Mouse (Mus musculus): ENCODE measurements around the gene Cramp1l.
A peak's percentile ranks its signal among the peaks of the same experiment; 100 is the strongest.

Cramp1l gene

DNA sequence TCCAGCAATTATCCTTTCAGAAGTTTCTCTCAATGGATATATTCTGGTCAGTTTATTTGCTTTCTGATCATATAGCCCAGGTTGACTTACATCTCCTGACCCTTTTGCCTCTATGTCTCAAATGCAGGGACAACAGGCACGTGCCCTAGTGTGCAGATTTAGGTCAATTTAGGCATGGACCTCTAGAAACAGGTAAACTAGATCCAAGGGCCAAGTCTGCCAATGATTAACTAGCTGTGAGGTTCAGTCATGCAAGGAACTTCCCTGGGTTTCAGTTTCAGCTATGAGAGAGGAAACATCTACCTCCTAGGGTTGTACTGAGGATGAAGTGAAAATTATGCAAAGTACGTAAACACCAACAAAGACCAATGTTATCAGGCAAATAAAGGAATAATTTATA, 62.3 kb downstream of the Cramp1l start:
- no peak for DNase-seq

GRCm38 (mm10) chr17:24950671-24951070, 64.9 kb downstream of the Cramp1l start:
- no peak for DNase-seq

DNA sequence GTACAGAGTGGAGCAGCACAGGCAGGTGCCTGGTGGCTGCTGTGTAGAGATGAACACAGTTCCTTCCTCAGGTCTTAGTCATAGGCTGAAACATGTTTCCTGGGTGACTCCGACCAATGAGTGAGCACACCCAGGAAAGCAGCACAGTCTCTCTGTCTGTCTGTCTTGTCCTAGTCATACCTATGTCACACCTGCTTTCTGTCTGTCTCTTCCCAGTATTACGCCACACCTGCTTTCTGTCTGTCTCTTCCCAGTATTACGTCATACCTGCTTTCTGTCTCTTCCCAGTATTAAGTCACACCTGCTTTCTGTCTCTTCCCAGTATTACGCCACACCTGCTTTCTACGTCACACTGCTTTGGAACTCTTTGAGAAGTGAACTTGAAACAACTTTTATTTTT, 67.4 kb downstream of the Cramp1l start:
- no peak for DNase-seq

DNA sequence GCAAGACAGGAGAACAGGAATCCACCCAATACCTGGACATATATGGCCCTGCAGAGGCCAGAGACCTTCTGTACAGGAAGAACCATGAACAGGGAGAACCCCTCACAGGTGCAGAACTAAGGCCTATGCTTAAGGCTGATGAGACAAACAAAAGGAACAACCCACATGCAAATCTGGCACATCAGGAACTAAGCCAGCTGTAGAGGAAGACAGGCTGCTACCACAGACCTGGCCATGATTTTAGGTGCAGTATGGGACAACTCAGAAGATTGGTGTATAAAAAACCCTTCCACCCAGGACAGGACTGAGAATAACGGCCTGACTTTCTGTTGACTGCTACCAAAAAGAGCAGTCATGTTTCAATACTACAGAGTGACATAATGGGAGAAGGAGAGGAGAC, 72.0 kb downstream of the Cramp1l start:
- peak in 1 of 2 experiments; percentile 12 for DNase-seq

- DNase-seq, result peak; percentile 7 to 8
Measured at GRCm38 (mm10) chr17:24943036-24943435, 72.6 kb downstream of the Cramp1l start.

GRCm38 (mm10) chr17:24942453-24942852, 73.1 kb downstream of the Cramp1l start:
- DNase-seq, result peak; percentile 33 to 55

DNA sequence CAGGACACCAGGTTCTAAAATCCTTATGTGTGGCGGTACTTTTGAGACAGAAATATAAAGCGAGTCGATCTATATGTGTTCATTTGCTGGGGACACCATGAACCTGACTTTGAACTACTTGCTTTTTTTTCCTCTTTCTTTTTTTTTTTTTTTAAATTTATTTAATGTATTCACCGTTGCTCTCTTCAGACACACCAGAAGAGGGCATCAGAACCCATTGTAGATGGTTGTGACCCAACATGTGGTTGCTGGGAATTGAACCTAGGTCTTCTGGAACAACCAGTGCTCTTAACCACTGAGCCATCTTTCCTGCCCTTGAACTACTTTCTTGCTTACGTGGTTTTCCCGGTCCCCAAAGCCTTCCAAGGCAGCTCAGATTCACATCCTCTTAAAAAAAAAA, 78.3 kb downstream of the Cramp1l start:
- no peak for DNase-seq

DNA sequence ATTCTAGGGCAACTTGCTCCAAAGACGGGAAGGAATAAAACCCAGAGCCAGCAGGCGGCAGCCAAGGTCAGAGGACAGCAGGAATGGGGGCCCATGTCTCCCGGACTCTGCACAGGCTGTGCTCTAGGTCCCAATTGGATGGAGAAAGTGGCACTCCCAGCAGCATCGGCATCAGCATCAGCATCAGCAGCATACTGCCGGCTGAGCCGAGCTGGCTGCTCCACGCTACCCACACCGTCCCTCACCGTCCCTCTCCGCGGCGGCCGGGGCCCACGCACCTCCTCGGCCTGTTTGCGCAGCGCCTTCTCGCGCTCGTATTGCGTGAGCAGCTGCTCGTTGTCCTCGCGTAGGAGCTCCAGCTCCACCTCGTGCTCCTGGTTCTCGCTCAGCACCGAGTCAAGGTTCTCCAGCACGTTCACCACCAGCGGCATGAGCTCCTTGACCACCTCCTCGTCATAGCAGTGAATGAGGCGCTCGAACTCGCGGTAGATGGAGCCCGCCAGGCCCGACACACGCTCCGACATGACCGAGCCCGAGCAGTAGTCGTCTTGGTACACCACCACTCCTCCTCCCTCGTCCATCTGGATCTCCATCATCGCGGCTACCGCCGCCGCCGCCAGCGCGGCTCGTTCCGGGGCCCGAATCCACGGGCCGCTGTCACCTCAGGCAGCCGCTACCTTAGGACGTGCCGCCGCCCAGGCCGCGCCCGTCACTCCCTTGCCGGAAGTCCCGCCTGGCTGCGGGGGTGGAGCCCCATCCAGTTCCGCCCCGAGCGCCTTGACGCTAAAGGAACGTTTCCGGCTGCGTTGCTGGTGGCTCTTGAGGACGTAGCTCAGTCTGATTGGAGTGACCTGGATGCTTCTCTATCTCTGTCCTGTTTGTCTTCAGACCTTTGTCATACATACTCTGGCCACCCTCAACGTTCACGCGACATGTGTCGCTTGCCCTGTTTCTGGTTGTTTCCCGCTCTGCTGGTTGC, 79.0 kb downstream of the Cramp1l start, which contains the start of gene Mapk8ip3:
TSS of gene Mapk8ip3 (minus strand) at position 719 of the 979 bp plus-strand sequence.
- DNase-seq, result peak; percentile 88 to 96

DNA sequence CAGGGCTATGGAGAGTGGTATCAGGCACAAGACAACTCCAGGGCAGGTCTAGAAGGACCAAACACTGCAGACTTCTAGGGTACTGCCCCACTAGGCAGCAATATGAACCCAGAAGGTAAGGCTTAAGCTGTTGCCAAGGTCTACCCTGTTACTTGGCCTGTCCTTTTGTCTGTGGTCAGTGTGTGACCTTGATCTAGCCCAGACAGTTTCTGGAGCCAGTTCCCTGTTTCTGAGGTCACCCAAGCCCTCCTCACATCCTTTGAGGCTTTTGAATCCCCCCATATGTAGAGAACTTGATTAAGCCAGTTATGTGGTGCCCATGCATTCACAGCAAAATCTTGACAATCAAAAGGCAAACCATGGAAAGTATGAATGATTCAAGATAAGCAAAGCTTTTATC, 79.9 kb downstream of the Cramp1l start:
- no peak for DNase-seq

DNA sequence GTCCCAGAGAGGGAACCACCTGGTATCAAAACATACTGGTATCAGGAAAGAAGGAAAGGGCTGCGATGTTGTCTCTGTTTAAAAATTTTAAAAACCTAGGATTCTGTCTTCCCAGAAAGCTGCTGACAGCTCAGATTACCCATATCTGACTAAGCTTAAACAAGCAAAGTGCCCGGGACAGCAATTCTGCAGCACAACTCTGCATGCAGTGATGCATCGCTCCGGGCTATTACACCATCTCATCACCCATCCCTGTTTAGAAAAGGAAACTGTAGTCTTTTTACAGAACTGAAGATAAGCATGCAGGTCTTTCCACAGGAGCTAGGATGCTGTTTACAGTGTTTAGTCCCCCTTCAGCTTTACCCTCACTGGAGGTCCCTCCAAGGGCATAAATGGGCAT, 80.7 kb downstream of the Cramp1l start:
- no peak for DNase-seq

DNA sequence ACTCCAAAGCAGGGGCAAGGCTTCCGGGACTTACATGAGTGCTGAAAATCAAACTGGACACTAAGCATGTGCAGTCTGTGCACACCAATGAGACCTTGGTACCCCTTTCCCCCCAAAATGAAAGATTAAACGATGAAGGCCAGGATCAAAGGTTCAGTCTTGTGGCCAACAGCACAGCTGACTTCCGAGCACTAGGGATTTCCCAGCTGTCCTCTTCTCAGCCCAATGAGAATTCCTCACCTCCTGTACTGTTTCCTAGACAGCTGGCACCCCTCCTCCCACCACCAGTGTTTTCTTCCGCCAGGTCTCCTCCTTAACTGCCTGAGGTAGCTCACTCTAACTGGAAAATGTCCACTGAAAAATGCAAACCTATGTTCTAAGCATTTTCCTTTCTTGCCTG, 82.4 kb downstream of the Cramp1l start:
- DNase-seq, result no peak

DNA sequence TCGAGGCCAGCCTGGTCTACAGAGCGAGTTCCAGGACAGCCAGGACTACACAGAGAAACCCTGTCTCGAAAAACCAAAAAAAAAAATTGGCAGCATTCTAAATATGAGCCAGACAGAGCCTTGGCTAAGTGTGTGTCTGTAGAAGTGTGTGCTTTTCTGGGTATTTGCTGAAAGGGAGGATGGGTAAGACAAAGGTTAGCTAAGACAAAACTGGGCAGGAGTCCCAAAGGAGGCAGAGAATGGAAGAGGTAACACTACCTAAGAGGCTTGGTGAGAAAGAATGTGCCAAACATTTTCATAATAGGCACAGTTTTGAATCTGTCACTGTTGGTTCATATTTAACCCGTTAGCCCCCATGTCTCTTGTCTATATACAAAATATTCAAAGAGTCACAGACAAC, 83.2 kb downstream of the Cramp1l start:
- no peak for DNase-seq

GRCm38 (mm10) chr17:24929506-24929905, 86.1 kb downstream of the Cramp1l start:
- DNase-seq, result no peak

- DNase-seq, result no peak
Measured at GRCm38 (mm10) chr17:24923246-24923645, 92.3 kb downstream of the Cramp1l start.

DNA sequence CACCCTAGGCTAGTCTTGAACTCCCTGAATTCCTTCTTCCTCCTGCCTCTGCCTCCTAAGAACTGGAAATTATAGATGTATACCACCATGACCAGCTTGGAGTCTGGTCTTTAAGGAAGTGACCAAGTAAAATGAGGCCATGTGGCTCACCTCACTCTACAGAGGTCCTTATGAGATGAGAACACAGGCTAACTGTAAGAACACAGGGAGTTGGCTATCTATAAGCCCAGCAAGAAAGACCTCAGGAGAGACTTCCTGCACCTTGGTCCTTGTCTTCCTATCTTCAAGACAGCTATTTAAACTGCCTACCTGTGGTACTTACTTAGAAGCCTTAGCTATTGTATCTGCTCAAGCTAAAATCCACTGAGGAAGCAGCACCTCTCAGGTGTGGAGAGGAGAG, 101.6 kb downstream of the Cramp1l start:
- no peak for DNase-seq

Measured in spleen, adult 18-20 months (tissue).